Mouse (Mus musculus) kidney, embryonic 15.5 days (tissue): ENCODE data around the gene Kcnt1. TPM values are rescaled to one million over a fixed set of nuclear protein-coding genes. Genes with fewer than 3 reads are reported as not detected.

Experiments used
- ATAC-seq: fragments of 200-750 bp; cut with Nextera tagmentation; replicated peaks from 2 replicates; pipeline ENCODE4 v1.8.0; 2017; ENCODE audit warnings: moderate TSS enrichment; ENCODE audit not compliant: low FRiP score
- H3K27ac ChIP-seq: fragments of 300-500 bp; sonication (generic); 2 replicates; pipeline ENCODE4 v1.5.1; 2015; ENCODE audit warnings: mild to moderate bottlenecking, inconsistent platforms
- H3K27me3 ChIP-seq: fragments of 300-500 bp; sonication (generic); 2 replicates; pipeline ENCODE4 v1.6.1; 2015; ENCODE audit warnings: inconsistent platforms
- H3K36me3 ChIP-seq: fragments of 300-500 bp; sonication (generic); 2 replicates; pipeline ENCODE4 v1.6.1; 2015; ENCODE audit warnings: inconsistent platforms
- H3K4me1 ChIP-seq: fragments of 300-500 bp; sonication (generic); 2 replicates; pipeline ENCODE4 v1.6.1; 2015; ENCODE audit warnings: inconsistent platforms
- H3K4me2 ChIP-seq: fragments of 300-500 bp; sonication (generic); 2 replicates; pipeline ENCODE4 v1.6.1; 2015; ENCODE audit warnings: moderate library complexity, mild to moderate bottlenecking, inconsistent platforms
- H3K4me3 ChIP-seq: fragments of 300-500 bp; sonication (generic); replicated peaks from 2 replicates; pipeline ENCODE4 v1.5.1; 2015; ENCODE audit warnings: mild to moderate bottlenecking, inconsistent platforms
- H3K9ac ChIP-seq: fragments of 300-500 bp; sonication (generic); 2 replicates; pipeline ENCODE4 v1.6.1; 2015; ENCODE audit warnings: mild to moderate bottlenecking, inconsistent platforms
- H3K9me3 ChIP-seq: fragments of 300-500 bp; sonication (generic); replicated peaks from 2 replicates; pipeline ENCODE4 v1.6.1; 2016; ENCODE audit warnings: inconsistent platforms
- WGBS: fragments of 180-500 bp; shearing (Covaris S2); methylation state at CpG from one replicate; pipeline ENCODE4 v1.1.7; 2015; ENCODE audit warnings: mixed read lengths; 5-methylcytosine and 5-hydroxymethylcytosine counted together
- polyA plus RNA-seq: library from polyadenylated mRNA; unstranded; fragments of >200 nt; fragmentation: Nextera tagmentation; extraction: Ambion mirVana; gene quantifications from 2 replicates; pipeline ENCODE4 v1.2.1, GENCODE M21; 2015

The Kcnt1 gene
- polyA plus RNA-seq, 1 experiment from 2014 or later: 0.96 TPM

DNA sequence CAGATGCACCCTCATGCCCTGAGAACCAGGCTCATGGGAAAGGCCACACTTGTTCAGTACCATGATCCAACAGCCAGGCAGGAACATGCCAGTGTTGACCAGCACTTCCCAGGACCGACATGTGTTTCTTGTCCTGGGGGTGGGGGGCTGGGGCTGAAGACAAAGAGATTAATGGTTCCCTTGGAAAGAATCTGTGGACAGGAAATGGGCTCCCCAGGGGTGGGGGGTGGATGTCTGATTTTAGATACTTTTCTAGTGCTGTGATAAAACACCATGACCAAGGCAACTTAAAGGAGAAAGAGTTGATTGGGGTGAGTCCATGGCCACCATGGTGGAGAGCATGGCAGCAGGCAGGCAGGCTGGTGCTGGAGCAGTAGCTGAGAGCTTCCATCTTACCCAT lies 18.7 kb downstream of the Kcnt1 start:
- H3K36me3 ChIP-seq: no peaks in the 10 kb centered on the region
- ATAC-seq: no peak
- no peak overlapping the region for H3K4me2 ChIP-seq
- H3K27ac ChIP-seq: no peak overlapping the region
- H3K9ac ChIP-seq: no peak overlapping the region
- no peak overlapping the region for H3K4me3 ChIP-seq
- no peaks in the 10 kb centered on the region for H3K9me3 ChIP-seq
- H3K4me1 ChIP-seq: peaks cover 8% of the 10 kb centered on the region
- H3K27me3 ChIP-seq: peaks cover 25% of the 10 kb centered on the region
- 30% methylated on average over 1 of the region's 1 CpGs for WGBS

GRCm38 (mm10) chr2:25884756-25885155 lies 21.2 kb downstream of the Kcnt1 start:
- Histone ChIP-seq H3K4me3 (no peak overlapping the region), H3K36me3 (no peaks in the 10 kb centered on the region), H3K4me1 (no peaks in the 10 kb centered on the region), H3K4me2 (no peak overlapping the region), H3K9ac (no peak overlapping the region), H3K27me3 (peaks cover under 1% of the 10 kb centered on the region; the same call in 1 of the 2 replicates), H3K27ac (no peak overlapping the region), H3K9me3 (no peaks in the 10 kb centered on the region)
- ATAC-seq: no peak
- WGBS: 85% methylated on average over 3 of the region's 3 CpGs

DNA sequence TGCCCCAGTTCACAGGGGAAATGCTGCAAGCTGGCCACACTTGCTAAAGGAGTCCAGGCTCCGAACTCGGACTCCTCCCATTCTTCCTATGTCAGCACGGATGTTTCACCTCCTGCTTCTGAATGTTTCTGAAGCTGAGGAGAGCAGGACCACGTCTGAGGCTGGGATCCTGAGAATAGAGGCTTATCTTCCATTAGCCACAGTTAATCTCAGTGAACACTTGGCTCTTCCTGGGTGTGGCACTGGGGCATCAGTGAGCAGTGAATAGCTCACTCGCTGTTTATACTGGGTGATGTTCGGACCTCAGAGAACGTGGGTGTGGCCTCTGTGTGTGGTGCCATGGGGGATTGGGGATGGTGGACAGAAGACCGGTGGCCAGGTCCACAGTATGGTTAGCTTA lies 23.7 kb downstream of the Kcnt1 start:
- Histone ChIP-seq H3K4me1 (no peaks in the 10 kb centered on the region), H3K4me2 (no peak overlapping the region), H3K27ac (no peak overlapping the region), H3K9ac (no peak overlapping the region), H3K27me3 (no peaks in the 10 kb centered on the region), H3K36me3 (no peaks in the 10 kb centered on the region), H3K4me3 (no peak overlapping the region), H3K9me3 (no peaks in the 10 kb centered on the region)
- ATAC-seq: no peak
- 63% methylated on average over 8 of the region's 8 CpGs for WGBS

DNA sequence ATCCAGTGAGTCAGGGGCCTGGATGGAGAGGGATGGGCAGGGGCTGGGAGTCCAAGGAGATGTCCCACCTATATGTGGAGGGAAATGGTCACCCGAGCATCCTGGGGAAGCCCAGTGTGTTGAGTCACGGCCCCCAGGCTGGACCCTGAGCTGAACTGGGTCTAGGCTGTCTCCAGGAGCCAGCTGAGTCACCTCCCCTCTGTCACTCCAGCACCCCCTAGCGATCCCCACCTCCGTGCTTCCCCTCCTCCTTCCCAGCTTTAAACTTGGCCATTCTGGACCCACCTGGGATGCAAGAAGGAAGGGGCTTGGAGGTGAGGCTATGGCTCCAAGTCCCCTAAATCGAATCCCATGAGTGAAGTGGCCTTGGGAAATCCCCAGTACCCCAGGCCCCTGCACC lies 24.6 kb downstream of the Kcnt1 start:
- Histone ChIP-seq H3K4me1 (no peaks in the 10 kb centered on the region), H3K36me3 (no peaks in the 10 kb centered on the region), H3K9ac (no peak overlapping the region), H3K4me2 (no peak overlapping the region), H3K9me3 (no peaks in the 10 kb centered on the region), H3K27me3 (no peaks in the 10 kb centered on the region), H3K27ac (no peak overlapping the region), H3K4me3 (no peak overlapping the region)
- no peak for ATAC-seq
- 70% methylated on average over 5 of the region's 5 CpGs for WGBS

DNA sequence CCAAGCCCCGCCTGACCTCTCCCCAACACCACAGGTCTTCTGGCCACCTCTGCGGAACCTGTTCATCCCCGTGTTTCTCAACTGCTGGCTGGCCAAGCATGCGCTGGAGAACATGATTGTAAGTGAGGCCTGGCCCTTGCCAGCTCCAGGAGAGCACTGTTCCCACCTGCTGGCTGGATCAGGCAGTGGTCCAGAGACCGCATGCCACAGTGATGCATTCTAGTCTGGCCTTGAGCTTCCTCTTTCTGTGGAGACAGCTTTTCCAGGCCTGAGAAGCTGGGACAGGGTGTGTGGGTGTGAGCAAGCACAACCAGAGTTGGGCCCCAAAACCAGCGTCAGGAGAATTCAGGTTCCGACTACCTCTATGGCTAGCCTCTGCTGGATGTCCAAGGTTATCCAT lies 28.9 kb downstream of the Kcnt1 start:
- no peaks in the 10 kb centered on the region for H3K9me3 ChIP-seq
- no peaks in the 10 kb centered on the region for H3K27me3 ChIP-seq
- no peak overlapping the region for H3K4me2 ChIP-seq
- H3K4me1 ChIP-seq: no peaks in the 10 kb centered on the region
- no peak for ATAC-seq
- 79% methylated on average over 7 of the region's 7 CpGs for WGBS
- no peak overlapping the region for H3K4me3 ChIP-seq
- H3K27ac ChIP-seq: no peak overlapping the region
- no peak overlapping the region for H3K9ac ChIP-seq
- H3K36me3 ChIP-seq: no peaks in the 10 kb centered on the region

DNA sequence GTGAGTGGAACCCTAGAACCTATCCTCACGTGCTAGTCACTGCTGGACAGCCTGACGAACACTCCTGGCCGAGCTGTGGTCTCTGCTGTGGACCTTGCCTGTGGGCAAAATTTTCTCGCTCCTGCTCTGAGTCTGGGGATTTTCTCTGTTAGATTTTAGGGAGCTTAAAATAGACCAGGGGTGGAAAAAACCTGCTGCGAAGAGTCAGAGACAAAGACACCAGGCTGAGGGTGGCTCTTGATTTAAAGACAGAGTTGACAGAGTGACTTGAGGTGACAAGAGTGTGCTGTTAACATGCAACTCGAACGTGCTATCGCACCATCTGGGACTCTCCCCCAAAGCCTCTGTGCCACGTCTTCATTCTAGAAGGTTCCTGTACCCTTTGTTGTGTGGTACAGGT lies 35.4 kb downstream of the Kcnt1 start:
- no peak overlapping the region for H3K4me3 ChIP-seq
- no peaks in the 10 kb centered on the region for H3K27me3 ChIP-seq
- WGBS: 75% methylated on average over 9 of the region's 9 CpGs
- no peak overlapping the region for H3K9ac ChIP-seq
- H3K4me1 ChIP-seq: no peaks in the 10 kb centered on the region
- ATAC-seq: no peak
- H3K36me3 ChIP-seq: no peaks in the 10 kb centered on the region
- H3K9me3 ChIP-seq: no peaks in the 10 kb centered on the region
- no peak overlapping the region for H3K27ac ChIP-seq
- H3K4me2 ChIP-seq: no peak overlapping the region

DNA sequence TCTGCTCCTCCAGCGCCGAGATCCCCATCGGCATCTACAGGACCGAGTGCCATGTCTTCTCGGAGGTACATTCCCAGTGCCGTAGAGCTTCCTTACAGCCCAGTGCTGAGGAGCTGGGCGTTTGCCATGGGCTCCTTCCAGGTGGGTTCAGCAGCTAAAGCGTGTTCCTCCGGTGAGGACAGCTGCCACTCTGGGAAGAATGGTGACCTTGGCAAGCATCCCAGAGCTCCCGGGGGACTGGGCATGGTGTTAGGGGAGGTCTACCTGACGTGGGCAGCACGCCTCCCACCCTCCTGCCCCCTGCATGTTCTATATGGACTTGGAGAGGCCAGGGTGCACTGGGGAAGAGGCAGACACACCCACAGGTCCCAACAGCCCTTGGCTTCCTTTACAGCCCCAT lies 46.3 kb downstream of the Kcnt1 start:
- no peak overlapping the region for H3K4me2 ChIP-seq
- H3K9me3 ChIP-seq: no peaks in the 10 kb centered on the region
- 82% methylated on average over 12 of the region's 12 CpGs for WGBS
- no peaks in the 10 kb centered on the region for H3K4me1 ChIP-seq
- H3K27ac ChIP-seq: no peak overlapping the region
- no peak overlapping the region for H3K9ac ChIP-seq
- no peaks in the 10 kb centered on the region for H3K27me3 ChIP-seq
- H3K36me3 ChIP-seq: no peaks in the 10 kb centered on the region
- no peak for ATAC-seq
- H3K4me3 ChIP-seq: no peak overlapping the region

DNA sequence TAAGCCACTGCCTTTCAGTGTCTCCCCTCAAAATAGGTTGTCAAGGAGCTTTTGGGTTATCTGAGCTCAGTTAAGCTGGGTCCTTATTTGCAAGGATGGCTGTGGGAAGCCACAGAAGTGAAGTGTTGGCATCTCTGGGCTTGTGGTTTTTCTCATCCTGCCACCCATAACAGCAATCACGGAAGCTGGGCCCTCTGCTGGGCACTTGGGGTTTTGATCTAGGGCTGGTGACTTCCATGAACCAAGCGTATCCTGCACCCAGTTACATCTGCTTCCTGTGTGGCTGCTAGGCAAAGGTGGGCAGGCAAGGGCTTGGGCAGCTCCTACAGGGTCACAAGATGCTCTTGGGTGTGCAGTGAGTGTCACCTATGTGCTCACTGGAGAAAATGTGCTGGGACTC lies 49.7 kb downstream of the Kcnt1 start:
- ATAC-seq: no peak
- Histone ChIP-seq H3K9ac (no peak overlapping the region), H3K4me2 (no peak overlapping the region), H3K36me3 (no peaks in the 10 kb centered on the region), H3K9me3 (no peaks in the 10 kb centered on the region), H3K27ac (no peak overlapping the region), H3K27me3 (no peaks in the 10 kb centered on the region), H3K4me3 (no peak overlapping the region), H3K4me1 (0 out of 2 replicates have a peak, but pooled peaks cover 3% of the 10 kb centered on the region)
- 66% methylated on average over 2 of the region's 2 CpGs for WGBS

DNA sequence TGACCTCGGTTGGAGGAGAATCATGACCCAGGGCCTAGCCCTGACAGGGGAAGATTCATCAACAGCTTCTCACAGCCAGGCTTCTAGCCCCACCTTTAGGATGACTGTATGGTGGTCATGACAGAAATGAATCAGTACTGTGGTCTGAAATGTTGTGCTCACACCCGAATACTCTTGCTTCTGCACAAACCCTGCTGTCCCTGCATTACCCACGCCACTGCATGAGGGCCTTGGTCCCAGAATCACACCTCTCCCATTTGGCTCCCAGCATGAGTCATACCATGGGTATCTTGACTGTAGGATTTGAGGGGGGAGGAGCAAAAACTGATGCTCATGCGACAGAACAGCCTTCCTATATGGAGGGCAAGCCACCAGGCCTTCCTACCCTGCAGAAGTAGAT lies 50.7 kb downstream of the Kcnt1 start:
- Histone ChIP-seq H3K36me3 (no peaks in the 10 kb centered on the region), H3K9me3 (no peaks in the 10 kb centered on the region), H3K4me3 (no peak overlapping the region), H3K9ac (no peak overlapping the region), H3K4me1 (0 out of 2 replicates have a peak, but pooled peaks cover 3% of the 10 kb centered on the region), H3K27me3 (no peaks in the 10 kb centered on the region), H3K27ac (no peak overlapping the region), H3K4me2 (no peak overlapping the region)
- 71% methylated on average over 4 of the region's 4 CpGs for WGBS
- ATAC-seq: no peak

GRCm38 (mm10) chr2:25914821-25915220 lies 51.3 kb downstream of the Kcnt1 start:
- no peak overlapping the region for H3K9ac ChIP-seq
- WGBS: 87% methylated on average over 5 of the region's 5 CpGs

GRCm38 (mm10) chr2:25918408-25918807 lies 54.9 kb downstream of the Kcnt1 start:
- H3K9me3 ChIP-seq: no peaks in the 10 kb centered on the region
- no peak overlapping the region for H3K9ac ChIP-seq
- no peaks in the 10 kb centered on the region for H3K27me3 ChIP-seq
- WGBS: 79% methylated on average over 2 of the region's 2 CpGs
- 0 out of 2 replicates have a peak, but pooled peaks cover 3% of the 10 kb centered on the region for H3K4me1 ChIP-seq
- 0 out of 2 replicates have a peak, but pooled peaks cover 3% of the 10 kb centered on the region for H3K36me3 ChIP-seq
- no peak for ATAC-seq
- H3K4me3 ChIP-seq: no peak overlapping the region
- no peak overlapping the region for H3K27ac ChIP-seq
- H3K4me2 ChIP-seq: no peak overlapping the region

More at GRCm38 (mm10) chr2:25914821-25915220, 51.3 kb downstream of the Kcnt1 start:
- Histone ChIP-seq H3K4me1 (0 out of 2 replicates have a peak, but pooled peaks cover 3% of the 10 kb centered on the region), H3K27ac (no peak overlapping the region), H3K9me3 (no peaks in the 10 kb centered on the region), H3K27me3 (no peaks in the 10 kb centered on the region), H3K4me3 (no peak overlapping the region), H3K36me3 (no peaks in the 10 kb centered on the region), H3K4me2 (no peak overlapping the region)
- ATAC-seq: no peak

- H3K4me3 ChIP-seq: no peak overlapping the region
- no peak overlapping the region for H3K4me2 ChIP-seq
- no peak overlapping the region for H3K9ac ChIP-seq
- H3K9me3 ChIP-seq: no peaks in the 10 kb centered on the region
- H3K27me3 ChIP-seq: no peaks in the 10 kb centered on the region
- WGBS: 65% methylated on average over 3 of the region's 3 CpGs
- H3K36me3 ChIP-seq: peaks cover 14% of the 10 kb centered on the region
- H3K4me1 ChIP-seq: 0 out of 2 replicates have a peak, but pooled peaks cover 3% of the 10 kb centered on the region
- no peak overlapping the region for H3K27ac ChIP-seq
- no peak for ATAC-seq
Measured at GRCm38 (mm10) chr2:25919972-25920371, 56.4 kb downstream of the Kcnt1 start.

DNA sequence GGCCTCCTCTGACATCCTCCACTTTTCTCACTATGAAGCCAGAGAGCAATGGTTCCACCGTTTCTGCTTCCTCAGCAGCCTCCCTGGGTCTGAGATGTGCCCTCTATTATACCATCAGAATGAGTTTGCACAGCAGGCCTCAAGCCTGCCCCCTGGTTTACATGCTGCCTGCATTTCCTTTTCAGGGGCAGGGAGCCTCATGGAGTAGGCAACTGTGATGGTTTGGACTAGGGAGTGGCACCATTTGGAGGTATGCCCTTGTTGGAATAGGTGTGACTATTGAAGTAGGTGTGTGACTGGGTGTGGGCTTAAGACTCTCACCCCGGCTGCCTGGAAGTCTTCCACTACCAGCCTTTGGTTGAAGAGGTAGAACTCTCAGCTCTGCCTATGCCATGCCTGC lies 60.3 kb downstream of the Kcnt1 start:
- no peak overlapping the region for H3K27ac ChIP-seq
- no peak overlapping the region for H3K4me3 ChIP-seq
- 73% methylated on average over 2 of the region's 2 CpGs for WGBS
- H3K9me3 ChIP-seq: no peaks in the 10 kb centered on the region
- no peaks in the 10 kb centered on the region for H3K27me3 ChIP-seq
- peaks cover 46% of the 10 kb centered on the region for H3K36me3 ChIP-seq
- no peak overlapping the region for H3K9ac ChIP-seq
- no peak overlapping the region for H3K4me2 ChIP-seq
- no peak for ATAC-seq
- no peaks in the 10 kb centered on the region for H3K4me1 ChIP-seq
